Mouse (Mus musculus) hindbrain, embryonic 12.5 days (tissue): ENCODE measurements around the gene Nap1l5. TPM values are rescaled to one million over a fixed set of nuclear protein-coding genes. Genes with fewer than 3 reads are reported as not detected.
"Not testable (repeated sequence)": the region's sequence is repeated elsewhere in the genome, so short reads cannot be mapped to it uniquely, and the experiment has no call there.

ENCODE experiments used
- ATAC-seq: fragments of 200-750 bp; cut with Nextera tagmentation; 2 replicates; pipeline ENCODE4 v1.8.0; 2017; ENCODE audit warnings: moderate TSS enrichment; ENCODE audit not compliant: low FRiP score
- H3K27ac ChIP-seq: fragments of 300-500 bp; sonication (generic); 2 replicates; pipeline ENCODE4 v1.5.1; 2016; ENCODE audit warnings: mild to moderate bottlenecking
- H3K27me3 ChIP-seq: fragments of 300-500 bp; sonication (generic); 2 replicates; pipeline ENCODE4 v1.6.1; 2016; ENCODE audit warnings: mild to moderate bottlenecking
- H3K36me3 ChIP-seq: fragments of 300-500 bp; sonication (generic); 2 replicates; pipeline ENCODE4 v1.6.1; 2016; ENCODE audit warnings: mild to moderate bottlenecking
- H3K4me1 ChIP-seq: fragments of 300-500 bp; sonication (generic); 2 replicates; pipeline ENCODE4 v1.6.1; 2016
- H3K4me2 ChIP-seq: fragments of 300-500 bp; sonication (generic); replicated peaks from 2 replicates; pipeline ENCODE4 v1.6.1; 2016; ENCODE audit warnings: mild to moderate bottlenecking
- H3K4me3 ChIP-seq: fragments of 300-500 bp; sonication (generic); 2 replicates; pipeline ENCODE4 v1.5.1; 2016; ENCODE audit warnings: mild to moderate bottlenecking
- H3K9ac ChIP-seq: fragments of 300-500 bp; sonication (generic); 2 replicates; pipeline ENCODE4 v1.6.1; 2016; ENCODE audit warnings: mild to moderate bottlenecking, moderate library complexity
- H3K9me3 ChIP-seq: fragments of 300-500 bp; sonication (generic); replicated peaks from 2 replicates; pipeline ENCODE4 v1.6.1; 2016; ENCODE audit warnings: mild to moderate bottlenecking
- WGBS: fragments of 180-500 bp; shearing (Covaris S2); methylation state at CpG from one replicate; pipeline ENCODE4 v1.1.7; 2016; 5-methylcytosine and 5-hydroxymethylcytosine counted together
- polyA plus RNA-seq: library from polyadenylated mRNA; unstranded; fragments of >200 nt; fragmentation: Nextera tagmentation; extraction: Ambion mirVana; gene quantifications from 2 replicates; pipeline ENCODE4 v1.2.1, GENCODE M21; 2016

The Nap1l5 gene
- polyA plus RNA-seq, 1 experiment from 2014 or later: 69.8 TPM

DNA sequence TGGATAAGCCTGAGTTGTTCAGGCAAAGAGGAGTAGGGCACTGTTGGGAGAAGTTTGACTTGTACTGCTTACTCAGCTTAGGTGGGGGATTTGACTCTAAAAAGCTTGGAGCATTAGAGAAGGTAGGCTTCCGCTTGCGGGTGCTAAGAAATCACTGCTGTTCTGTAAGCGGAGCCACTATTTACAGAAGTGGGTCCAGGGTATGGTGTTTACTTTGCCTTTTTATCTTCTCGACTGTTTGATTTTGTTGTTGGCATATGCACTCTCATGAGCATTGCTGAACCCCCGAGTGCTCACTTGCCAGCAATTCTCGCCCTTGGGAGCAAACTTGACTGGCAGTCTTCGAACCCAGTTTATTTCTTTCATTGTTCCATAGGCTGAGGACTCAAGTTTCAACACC lies 6.3 kb downstream of the Nap1l5 start:
- H3K9ac ChIP-seq: no peak overlapping the region
- H3K4me1 ChIP-seq: peaks cover 4% of the 10 kb centered on the region; the same call in 1 of the 2 replicates
- 88% methylated on average over 7 of the region's 7 CpGs for WGBS
- H3K27ac ChIP-seq: no peak overlapping the region
- H3K9me3 ChIP-seq: no peaks in the 10 kb centered on the region
- no peaks in the 10 kb centered on the region for H3K27me3 ChIP-seq
- no peak for ATAC-seq
- H3K4me3 ChIP-seq: no peak overlapping the region
- H3K36me3 ChIP-seq: no peaks in the 10 kb centered on the region
- no peak overlapping the region for H3K4me2 ChIP-seq

DNA sequence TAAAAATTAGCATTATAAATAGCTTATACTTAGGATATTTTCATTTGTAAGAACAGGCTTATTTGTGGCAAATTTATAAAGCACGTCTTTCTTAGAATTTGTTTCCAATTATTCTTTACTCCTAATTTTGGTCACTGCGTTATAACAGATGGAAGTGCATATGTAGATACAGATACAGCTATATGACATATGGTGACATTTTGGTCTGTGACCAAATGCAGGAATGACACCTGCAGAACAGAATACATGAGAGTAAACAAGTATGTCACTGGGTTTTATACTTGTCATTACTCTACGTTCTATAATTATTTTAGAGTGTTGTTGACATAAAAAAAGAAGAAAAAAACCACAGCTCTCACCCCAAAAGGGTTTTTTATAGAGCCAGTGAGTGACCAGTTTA lies 7.8 kb downstream of the Nap1l5 start:
- H3K4me3 ChIP-seq: no peak overlapping the region
- H3K36me3 ChIP-seq: no peaks in the 10 kb centered on the region
- H3K9me3 ChIP-seq: no peaks in the 10 kb centered on the region
- H3K4me1 ChIP-seq: peaks cover 4% of the 10 kb centered on the region; the same call in 1 of the 2 replicates
- no peak overlapping the region for H3K9ac ChIP-seq
- H3K27ac ChIP-seq: no peak overlapping the region
- no peak overlapping the region for H3K4me2 ChIP-seq
- 92% methylated on average over 3 of the region's 3 CpGs for WGBS
- no peak for ATAC-seq
- no peaks in the 10 kb centered on the region for H3K27me3 ChIP-seq

DNA sequence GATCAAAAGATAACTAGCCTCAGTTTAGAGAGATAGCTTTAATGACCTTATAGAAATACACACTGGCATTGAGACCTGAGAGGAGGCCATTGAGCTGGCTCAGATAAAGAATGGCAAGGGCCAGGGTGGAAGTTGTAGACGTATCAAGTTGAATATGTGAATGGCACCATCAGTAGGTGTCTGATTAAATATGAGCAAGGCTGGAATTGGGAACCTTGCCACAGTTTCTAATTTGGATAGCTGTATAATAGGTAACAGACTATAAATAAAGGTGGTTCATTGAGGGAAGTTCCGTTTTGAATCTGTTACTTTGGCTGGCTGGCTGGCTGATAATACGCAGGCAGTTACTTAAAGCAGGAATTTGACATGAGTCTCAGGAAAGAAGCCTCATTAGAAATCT lies 10.2 kb downstream of the Nap1l5 start:
- Histone ChIP-seq H3K4me2 (no peak overlapping the region), H3K4me3 (no peak overlapping the region), H3K27ac (no peak overlapping the region), H3K36me3 (no peaks in the 10 kb centered on the region), H3K9me3 (no peaks in the 10 kb centered on the region), H3K4me1 (no peaks in the 10 kb centered on the region), H3K27me3 (no peaks in the 10 kb centered on the region), H3K9ac (no peak overlapping the region)
- WGBS: 89% methylated on average over 3 of the region's 3 CpGs
- ATAC-seq: no peak

DNA sequence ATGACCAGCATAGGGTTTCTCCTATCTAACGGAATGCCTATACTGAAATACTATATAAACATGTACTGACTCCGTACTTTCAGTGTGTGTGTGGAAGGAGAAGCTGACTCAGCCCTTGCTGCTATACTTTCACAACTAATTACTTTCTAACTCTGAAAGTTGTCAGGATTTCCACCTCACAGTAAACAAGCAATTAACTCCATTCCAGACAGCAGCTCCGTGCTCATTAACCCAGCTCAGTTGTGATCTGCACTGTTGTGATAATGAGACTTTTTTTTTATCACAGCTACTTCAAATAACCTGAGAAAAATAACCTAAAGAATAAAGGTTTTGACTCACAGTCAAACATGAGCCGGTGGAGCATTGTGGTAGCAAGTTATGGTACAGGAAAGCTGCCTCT lies 11.9 kb downstream of the Nap1l5 start:
- Histone ChIP-seq H3K9ac (no peak overlapping the region), H3K4me1 (no peaks in the 10 kb centered on the region), H3K27me3 (no peaks in the 10 kb centered on the region), H3K36me3 (peaks cover 4% of the 10 kb centered on the region; the same call in 1 of the 2 replicates), H3K27ac (no peak overlapping the region), H3K4me3 (no peak overlapping the region), H3K9me3 (no peaks in the 10 kb centered on the region), H3K4me2 (no peak overlapping the region)
- 89% methylated on average over 4 of the region's 4 CpGs for whole genome bisulfite sequencing
- ATAC-seq: no peak

DNA sequence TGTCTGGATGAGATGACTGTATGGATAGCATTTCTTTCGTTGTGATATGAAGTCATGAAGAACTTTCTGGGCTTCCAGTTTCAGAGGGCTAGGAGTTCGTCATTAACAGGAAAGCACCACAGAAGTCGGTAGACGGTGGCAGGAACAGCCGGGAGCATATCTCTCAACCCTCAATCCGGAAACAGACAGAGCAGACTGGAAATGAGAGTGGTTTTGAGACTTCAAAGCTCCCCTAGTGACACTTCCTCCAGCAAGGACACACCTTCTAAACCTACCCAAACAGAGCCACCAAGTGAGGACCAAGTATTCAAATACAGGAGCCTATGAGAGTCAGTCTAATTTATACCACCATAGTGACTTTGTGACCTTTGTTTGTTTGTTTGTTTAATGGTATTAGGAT lies 13.6 kb downstream of the Nap1l5 start:
- Histone ChIP-seq H3K4me3 (no peak overlapping the region), H3K36me3 (peaks cover 4% of the 10 kb centered on the region; the same call in 1 of the 2 replicates), H3K4me2 (no peak overlapping the region), H3K4me1 (no peaks in the 10 kb centered on the region), H3K27ac (no peak overlapping the region), H3K9me3 (no peaks in the 10 kb centered on the region), H3K27me3 (no peaks in the 10 kb centered on the region), H3K9ac (no peak overlapping the region)
- no peak for ATAC-seq
- 91% methylated on average over 6 of the region's 6 CpGs for WGBS

DNA sequence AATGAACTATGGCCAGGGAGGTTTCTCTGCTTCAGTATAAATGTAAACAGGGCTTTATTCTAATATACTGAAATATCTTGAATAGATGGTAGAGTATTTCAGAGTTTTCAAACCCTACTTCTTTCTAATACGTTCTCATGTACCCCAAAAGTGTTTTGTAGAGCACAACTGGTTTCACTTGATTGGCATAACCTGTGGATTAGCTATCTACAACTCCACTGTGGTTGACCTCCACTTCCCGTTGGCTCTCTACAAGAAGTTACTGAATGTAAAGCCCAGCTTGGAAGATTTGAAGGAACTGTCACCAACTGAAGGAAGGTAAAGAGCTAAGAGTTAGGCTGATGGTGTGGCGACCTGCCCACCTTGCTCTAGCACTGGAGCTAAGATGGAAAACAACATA lies 17.0 kb downstream of the Nap1l5 start:
- Histone ChIP-seq H3K27ac (no peak overlapping the region), H3K4me2 (no peak overlapping the region), H3K9me3 (no peaks in the 10 kb centered on the region), H3K27me3 (no peaks in the 10 kb centered on the region), H3K4me1 (no peaks in the 10 kb centered on the region), H3K36me3 (peaks cover 4% of the 10 kb centered on the region; the same call in 1 of the 2 replicates), H3K9ac (no peak overlapping the region), H3K4me3 (no peak overlapping the region)
- no peak for ATAC-seq
- 83% methylated on average over 3 of the region's 3 CpGs for WGBS

DNA sequence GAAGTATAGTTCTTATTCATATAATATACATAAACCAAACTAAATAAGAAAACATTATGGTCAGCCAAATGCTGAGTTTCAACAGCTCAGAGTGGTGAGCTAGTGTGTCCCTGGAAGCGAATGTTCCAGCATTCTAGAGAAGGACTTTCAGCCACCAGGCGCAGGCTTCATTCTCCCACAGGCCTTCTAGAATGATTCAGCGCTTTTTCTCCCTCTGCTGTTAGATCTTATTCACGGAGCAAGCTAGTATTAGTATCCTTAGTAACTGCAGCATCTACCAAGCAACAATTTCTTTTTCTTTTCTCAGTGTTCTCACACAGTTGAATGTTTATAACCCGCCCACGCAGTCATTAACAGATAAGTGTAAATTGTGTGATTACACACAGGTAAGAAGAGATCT lies 24.6 kb downstream of the Nap1l5 start:
- no peaks in the 10 kb centered on the region for H3K36me3 ChIP-seq
- no peaks in the 10 kb centered on the region for H3K27me3 ChIP-seq
- no peak overlapping the region for H3K4me2 ChIP-seq
- no peak overlapping the region for H3K9ac ChIP-seq
- ATAC-seq: no peak
- H3K4me3 ChIP-seq: no peak overlapping the region
- WGBS: 80% methylated on average over 6 of the region's 6 CpGs
- no peaks in the 10 kb centered on the region for H3K9me3 ChIP-seq
- no peaks in the 10 kb centered on the region for H3K4me1 ChIP-seq
- H3K27ac ChIP-seq: no peak overlapping the region

DNA sequence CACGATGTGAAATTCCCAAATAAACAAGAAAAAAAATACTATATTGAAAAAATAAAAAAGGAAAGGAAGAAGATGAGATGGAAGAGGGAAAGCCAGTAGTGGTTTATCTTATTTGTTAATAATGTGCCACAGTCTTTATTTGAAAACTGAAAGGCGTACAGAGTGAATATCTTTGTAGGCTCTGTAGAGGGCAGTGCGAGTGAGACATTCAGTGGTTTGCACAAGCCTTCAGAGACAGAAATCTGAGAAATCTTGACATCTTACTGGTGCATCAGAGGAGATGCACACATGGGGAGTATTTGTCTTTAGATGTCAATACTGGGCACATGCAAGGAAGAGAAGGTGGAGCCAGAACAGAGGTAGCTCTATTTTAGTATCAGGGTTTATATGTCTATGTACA lies 25.5 kb downstream of the Nap1l5 start:
- Histone ChIP-seq H3K4me1 (no peaks in the 10 kb centered on the region), H3K4me3 (no peak overlapping the region), H3K4me2 (no peak overlapping the region), H3K9me3 (no peaks in the 10 kb centered on the region), H3K27ac (no peak overlapping the region), H3K36me3 (no peaks in the 10 kb centered on the region), H3K9ac (no peak overlapping the region), H3K27me3 (no peaks in the 10 kb centered on the region)
- WGBS: 88% methylated on average over 3 of the region's 3 CpGs
- no peak for ATAC-seq

DNA sequence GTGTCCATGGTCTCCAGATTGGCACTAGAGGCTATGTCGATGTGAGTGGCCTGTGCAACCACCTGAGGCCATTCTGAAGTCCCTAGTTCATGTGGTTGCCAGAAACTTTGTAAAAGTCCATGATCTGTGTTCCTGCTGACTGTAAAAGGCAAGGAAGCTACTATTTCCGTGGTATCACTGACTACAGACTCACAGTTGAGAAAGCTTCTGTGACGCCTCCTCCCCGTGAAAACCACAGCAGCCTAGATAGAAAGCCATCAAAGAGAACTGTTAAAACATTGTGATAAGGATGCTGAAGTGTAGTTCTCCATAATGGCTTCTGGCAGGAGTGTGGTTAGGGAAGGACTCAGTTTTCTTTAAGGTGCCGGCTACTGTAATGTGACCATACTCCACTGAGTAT lies 26.0 kb downstream of the Nap1l5 start:
- ATAC-seq: no peak
- WGBS: 88% methylated on average over 5 of the region's 5 CpGs
- H3K4me3 ChIP-seq: no peak overlapping the region
- H3K4me2 ChIP-seq: no peak overlapping the region
- no peaks in the 10 kb centered on the region for H3K36me3 ChIP-seq
- no peak overlapping the region for H3K9ac ChIP-seq
- H3K4me1 ChIP-seq: no peaks in the 10 kb centered on the region
- H3K9me3 ChIP-seq: no peaks in the 10 kb centered on the region
- no peak overlapping the region for H3K27ac ChIP-seq
- no peaks in the 10 kb centered on the region for H3K27me3 ChIP-seq

DNA sequence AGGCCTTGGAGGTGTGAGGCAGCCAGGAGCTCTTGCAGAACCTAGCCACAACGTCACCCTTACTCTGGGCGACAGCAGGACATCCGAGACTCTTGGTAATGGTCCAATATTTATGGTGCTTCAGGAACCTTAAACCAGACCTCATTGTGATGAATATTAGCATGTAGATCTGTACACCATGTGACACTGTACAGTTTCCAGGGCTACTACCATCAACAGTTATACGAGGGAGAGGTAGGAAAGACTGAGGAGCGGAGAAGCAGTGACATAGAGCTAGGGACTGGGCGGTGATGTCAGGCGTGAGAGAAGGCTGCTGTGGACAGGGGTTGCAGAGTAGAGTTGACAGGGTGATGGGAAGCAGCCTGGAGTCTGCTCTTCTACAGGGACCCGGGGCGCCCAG lies 26.9 kb downstream of the Nap1l5 start:
- Histone ChIP-seq H3K4me1 (no peaks in the 10 kb centered on the region), H3K36me3 (no peaks in the 10 kb centered on the region), H3K27ac (no peak overlapping the region), H3K9ac (no peak overlapping the region), H3K4me2 (no peak overlapping the region), H3K27me3 (no peaks in the 10 kb centered on the region), H3K4me3 (no peak overlapping the region), H3K9me3 (no peaks in the 10 kb centered on the region)
- no peak for ATAC-seq
- 88% methylated on average over 9 of the region's 9 CpGs for WGBS

DNA sequence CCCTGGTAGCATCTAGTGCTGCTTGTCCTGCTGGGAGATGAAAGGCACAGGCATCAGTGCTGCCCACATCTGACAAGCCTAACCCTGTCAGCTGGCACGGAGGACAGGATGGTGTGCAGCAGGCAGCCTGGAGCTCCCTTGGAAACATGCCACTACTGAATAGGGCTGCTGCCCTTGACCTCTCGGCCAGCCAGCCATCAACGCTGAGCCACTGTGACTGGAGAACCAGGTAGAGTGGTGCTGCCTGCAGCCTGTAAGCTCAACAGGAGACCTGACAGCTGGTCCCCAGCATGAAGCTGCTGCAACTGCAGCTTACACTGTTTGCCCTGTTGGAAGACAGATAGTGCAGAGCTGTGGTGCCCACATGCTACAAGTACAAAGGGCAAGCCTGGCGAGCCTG lies 27.3 kb downstream of the Nap1l5 start:
- Histone ChIP-seq H3K4me3 (no peak overlapping the region), H3K4me2 (no peak overlapping the region), H3K27me3 (no peaks in the 10 kb centered on the region), H3K27ac (no peak overlapping the region), H3K4me1 (no peaks in the 10 kb centered on the region), H3K9me3 (no peaks in the 10 kb centered on the region), H3K36me3 (no peaks in the 10 kb centered on the region), H3K9ac (no peak overlapping the region)
- no peak for ATAC-seq
- 66% methylated on average over 4 of the region's 4 CpGs for WGBS

DNA sequence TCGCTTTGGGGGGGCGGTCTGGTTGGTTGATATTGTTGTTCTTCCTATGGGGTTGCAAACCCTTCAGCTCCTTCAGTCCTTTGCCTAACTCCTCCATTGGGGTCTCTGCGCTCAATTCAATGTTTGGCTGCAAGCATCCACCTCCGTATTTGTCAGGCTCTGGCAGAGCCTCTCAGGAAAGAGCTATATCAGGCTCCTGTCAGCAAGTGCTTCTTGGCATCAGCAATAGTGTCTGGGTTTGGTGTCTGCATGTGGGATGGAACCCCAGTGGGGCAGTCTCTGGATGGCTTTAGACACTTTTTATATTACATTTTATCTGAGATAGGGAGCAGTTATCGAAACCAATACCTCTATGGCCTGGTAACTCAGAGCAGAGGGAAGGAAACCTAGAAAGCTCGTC lies 39.0 kb downstream of the Nap1l5 start:
- WGBS: 94% methylated on average over 6 of the region's 6 CpGs
- not testable (repeated sequence) for H3K36me3 ChIP-seq, H3K4me3 ChIP-seq, H3K4me2 ChIP-seq, ATAC-seq, H3K27me3 ChIP-seq, H3K9ac ChIP-seq, H3K4me1 ChIP-seq, H3K27ac ChIP-seq, H3K9me3 ChIP-seq

DNA sequence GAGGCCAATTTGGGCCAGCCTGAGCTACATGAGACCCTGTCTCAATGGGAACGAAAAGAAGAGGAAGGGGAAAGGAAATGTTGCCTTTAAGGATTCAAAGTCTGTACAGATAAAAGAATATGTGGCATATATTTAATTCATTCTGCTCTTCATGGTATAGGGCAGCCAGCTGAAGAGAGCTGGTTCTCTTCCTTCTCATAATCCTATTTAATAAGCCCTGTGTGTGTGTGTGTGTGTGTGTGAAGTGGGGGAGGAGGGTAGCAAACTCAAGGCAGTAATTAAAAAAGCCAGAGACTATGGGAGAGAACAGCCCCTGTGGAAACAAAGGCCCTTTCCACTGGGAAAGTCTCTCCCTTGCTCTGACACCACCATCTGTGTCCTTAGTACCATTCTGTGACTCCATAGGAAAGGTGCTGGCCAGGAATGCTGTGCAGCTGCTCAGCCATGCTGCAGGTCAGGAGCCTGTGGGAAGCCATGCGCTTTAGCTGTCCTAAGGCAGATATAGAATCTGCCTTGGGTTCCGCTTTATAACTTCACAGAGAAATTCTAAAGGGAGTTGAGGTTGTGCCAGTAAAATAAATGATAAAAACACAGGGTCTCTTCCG lies 43.1 kb downstream of the Nap1l5 start:
- H3K27me3 ChIP-seq: no peaks in the 10 kb centered on the region
- no peak overlapping the region for H3K27ac ChIP-seq
- no peaks in the 10 kb centered on the region for H3K36me3 ChIP-seq
- H3K9me3 ChIP-seq: no peaks in the 10 kb centered on the region
- H3K9ac ChIP-seq: no peak overlapping the region
- H3K4me1 ChIP-seq: no peaks in the 10 kb centered on the region
- H3K4me3 ChIP-seq: no peak overlapping the region
- H3K4me2 ChIP-seq: no peak overlapping the region
- ATAC-seq: no peak
- 95% methylated on average over 4 of the region's 4 CpGs for WGBS
